20 mouse cellular contexts compared by ENCODE assay signal in genomic region chr8:81840512-81840911, GRCm38 (mm10).
A peak's percentile ranks its signal among the peaks of the same experiment; 100 is the strongest.
DNase-seq lines count a peak whose midpoint lies in the region; ATAC-seq and TF ChIP-seq lines count a peak whose summit lies in the region.
"Had no signal": no experiment of that assay in that cellular context is flagged by ENCODE, and none has a peak within 500 bp of the region (broad histone marks: within the 10 kb centered on the region; RNA-seq: fewer than 3 reads in every experiment).

No protein-coding gene starts in this region.

- H3K4me3 ChIP-seq in C2C12 (ENCODE audit: insufficient read depth, poor library complexity, severe bottlenecking): no peak overlapping the region
- H3K4me3 ChIP-seq in stomach, postnatal 0 days (ENCODE audit: low read depth, low read length): no peak overlapping the region
- no peak overlapping the region for H3K4me3 ChIP-seq in midbrain, embryonic 13.5 days (replicated peaks)
- H3K4me3 ChIP-seq: embryonic facial prominence, embryonic 10.5 days; erythroblast, embryonic 14.5 days; forebrain, embryonic 10.5 days; gastrocnemius, adult 2 months; heart, embryonic 12.5 days; hindbrain, embryonic 10.5 days; hindbrain, embryonic 15.5 days had no signal

- H3K36me3 ChIP-seq in C2C12 (ENCODE audit: control insufficient read depth, insufficient read depth): no peaks in the 10 kb centered on the region
- H3K36me3 ChIP-seq in stomach, postnatal 0 days (ENCODE audit: control insufficient read depth, insufficient read depth, low read length): no peaks in the 10 kb centered on the region
- no peaks in the 10 kb centered on the region for H3K36me3 ChIP-seq in midbrain, embryonic 13.5 days
- H3K36me3 ChIP-seq: embryonic facial prominence, embryonic 10.5 days; forebrain, embryonic 10.5 days; heart, embryonic 12.5 days; hindbrain, embryonic 10.5 days; hindbrain, embryonic 15.5 days had no signal

- H3K4me1 ChIP-seq in stomach, postnatal 0 days (replicated peaks; ENCODE audit: control insufficient read depth, insufficient read depth): no peaks in the 10 kb centered on the region
- no peaks in the 10 kb centered on the region for H3K4me1 ChIP-seq in midbrain, embryonic 13.5 days (replicated peaks)
- H3K4me1 ChIP-seq: embryonic facial prominence, embryonic 10.5 days; forebrain, embryonic 10.5 days; heart, embryonic 12.5 days; hindbrain, embryonic 10.5 days; hindbrain, embryonic 15.5 days had no signal

- H3K27ac ChIP-seq in stomach, postnatal 0 days (replicated peaks): no peak overlapping the region
- H3K27ac ChIP-seq in midbrain, embryonic 13.5 days: no peak overlapping the region
- H3K27ac ChIP-seq: embryonic facial prominence, embryonic 10.5 days; forebrain, embryonic 10.5 days; gastrocnemius, adult 2 months; hindbrain, embryonic 10.5 days; hindbrain, embryonic 15.5 days had no signal

- no peak overlapping the region for H3K4me2 ChIP-seq in stomach, postnatal 0 days (replicated peaks; ENCODE audit: low read depth)
- no peak overlapping the region for H3K4me2 ChIP-seq in midbrain, embryonic 13.5 days (replicated peaks)
- H3K4me2 ChIP-seq: heart, embryonic 12.5 days; hindbrain, embryonic 15.5 days had no signal

- H3K79me3 ChIP-seq in C2C12 (ENCODE audit: low read depth): no peaks in the 10 kb centered on the region

- 0 out of 2 replicates have a peak, but pooled peaks have one; percentile 45 for ATAC-seq in stomach, postnatal 0 days (ENCODE audit: low FRiP score, low TSS enrichment)
- ATAC-seq in midbrain, embryonic 13.5 days: no peak
- ATAC-seq: forebrain, embryonic 14.5 days had no signal

- no peak overlapping the region for H3ac ChIP-seq in C2C12 (ENCODE audit: control insufficient read depth, insufficient read length, low read depth)

- H3K9ac ChIP-seq in stomach, postnatal 0 days (ENCODE audit: low read length): no peak overlapping the region
- no peak overlapping the region for H3K9ac ChIP-seq in midbrain, embryonic 13.5 days (replicated peaks)
- H3K9ac ChIP-seq: heart, embryonic 12.5 days; hindbrain, embryonic 15.5 days had no signal

- H3K79me2 ChIP-seq in C2C12 (ENCODE audit: control insufficient read depth, insufficient read depth): no peaks in the 10 kb centered on the region

- H3K27me3 ChIP-seq in C2C12 (ENCODE audit: control insufficient read depth, insufficient read depth, insufficient read length): no peaks in the 10 kb centered on the region
- no peaks in the 10 kb centered on the region for H3K27me3 ChIP-seq in stomach, postnatal 0 days (ENCODE audit: control insufficient read depth, insufficient read depth, low read length)
- H3K27me3 ChIP-seq in midbrain, embryonic 13.5 days: no peaks in the 10 kb centered on the region
- H3K27me3 ChIP-seq: CH12.LX; heart, embryonic 12.5 days; hindbrain, embryonic 15.5 days had no signal

- TF ChIP-seq CTCF in C2C12 (IDR thresholded peaks at IDR 0.05; ENCODE audit: control insufficient read depth, insufficient read depth, insufficient read length): no peak
- no peak for TF ChIP-seq CTCF in stomach, postnatal 0 days (IDR thresholded peaks at IDR 0.05; ENCODE audit: low read depth)

- no peaks in the 10 kb centered on the region for H3K9me3 ChIP-seq in stomach, postnatal 0 days (ENCODE audit: control insufficient read depth, low read length)
- H3K9me3 ChIP-seq in midbrain, embryonic 13.5 days: no peaks in the 10 kb centered on the region
- H3K9me3 ChIP-seq: embryonic facial prominence, embryonic 10.5 days; forebrain, embryonic 10.5 days; heart, embryonic 12.5 days; hindbrain, embryonic 10.5 days; hindbrain, embryonic 15.5 days had no signal

- TF ChIP-seq EP300 in stomach, postnatal 0 days (optimal IDR thresholded peaks at IDR 0.05): no peak

- DNase-seq in 3T3-L1 (ENCODE audit: low read depth, low spot score): peak; percentile 72
- peak; percentile 53 for DNase-seq in brain, adult 2 months (ENCODE audit: low read depth, low spot score)
- DNase-seq in stomach, postnatal 0 days (ENCODE audit: low spot score): no peak
- DNase-seq in layer of hippocampus, postnatal 25 days (ENCODE audit: extremely low spot score in 1 of 2, low spot score in 1 of 2): no peak
- DNase-seq: adrenal gland, postnatal 10 days; B cell, adult 2 months; cerebellum, adult 18-20 months; cerebellum, postnatal 10 days; gastrocnemius, adult 2 months; gastrocnemius, postnatal 25 days had no signal

TF ChIP-seq in C2C12, 6 proteins besides CTCF, POLR2A, EP300 and RAD21:
- TF ChIP-seq FOSL1 (IDR thresholded peaks at IDR 0.05; ENCODE audit: insufficient read depth, low read length, poor library complexity, severe bottlenecking) (peak; percentile 42), MYOG (IDR thresholded peaks at IDR 0.05; ENCODE audit: control insufficient read depth, extremely low read depth, insufficient read length) (no peak)

Comparison
In these comparisons a context has a peak if more than half of its experiments do, and no peak if none do; other contexts are left out.
1. DNase-seq: peak in 3T3-L1 (single experiment) and brain, adult 2 months (single experiment); none in stomach, postnatal 0 days (single experiment) and layer of hippocampus, postnatal 25 days (0 of 2).